Mouse (Mus musculus) hindbrain, embryonic 10.5 days (tissue): Measurements from ENCODE around the gene Glrp1. TPM values are rescaled to one million over a fixed set of nuclear protein-coding genes. Genes with fewer than 3 reads are reported as not detected.
A peak's percentile ranks its signal among the peaks of the same experiment; 100 is the strongest.

Experiments used
- DNase-seq: peaks from one replicate; pipeline ENCODE4 v3.0.0-alpha.2; 2017; ENCODE audit warnings: low spot score
- H3K27ac ChIP-seq: fragments of 300-500 bp; sonication (generic); 2 replicates; pipeline ENCODE4 v1.5.1; 2016; ENCODE audit warnings: mild to moderate bottlenecking, moderate library complexity
- H3K27me3 ChIP-seq: fragments of 300-500 bp; sonication (generic); 2 replicates; pipeline ENCODE4 v1.6.1; 2016; ENCODE audit warnings: mild to moderate bottlenecking; ENCODE audit not compliant: poor library complexity, insufficient read depth, severe bottlenecking
- H3K36me3 ChIP-seq: fragments of 300-500 bp; sonication (generic); 2 replicates; pipeline ENCODE4 v1.6.1; 2016; ENCODE audit warnings: mild to moderate bottlenecking, moderate library complexity
- H3K4me1 ChIP-seq: fragments of 300-500 bp; sonication (generic); replicated peaks from 2 replicates; pipeline ENCODE4 v1.6.1; 2016; ENCODE audit warnings: mild to moderate bottlenecking
- H3K4me3 ChIP-seq: fragments of 300-500 bp; sonication (generic); 2 replicates; pipeline ENCODE4 v1.5.1; 2016; ENCODE audit warnings: mild to moderate bottlenecking, moderate library complexity
- H3K9me3 ChIP-seq: fragments of 300-500 bp; sonication (generic); 2 replicates; pipeline ENCODE4 v1.6.1; 2016; ENCODE audit warnings: mild to moderate bottlenecking, moderate library complexity
- WGBS: fragments of 180-500 bp; shearing (Covaris S2); methylation state at CpG from one replicate; pipeline ENCODE4 v1.1.7; 2016; 5-methylcytosine and 5-hydroxymethylcytosine counted together
- polyA plus RNA-seq: library from polyadenylated mRNA; unstranded; fragments of >200 nt; fragmentation: Nextera tagmentation; extraction: Ambion mirVana; gene quantifications from 2 replicates; pipeline ENCODE4 v1.2.1, GENCODE M21; 2016

Gene Glrp1
- polyA plus RNA-seq, 1 experiment from 2014 or later: not detected

- H3K27ac ChIP-seq: peak overlapping the region; percentile 35; the same call in 1 of the 2 replicates
- no peak overlapping the region for H3K4me3 ChIP-seq
- H3K9me3 ChIP-seq: no peaks in the 10 kb centered on the region
- WGBS: 85% methylated on average over 10 of the region's 10 CpGs
- DNase-seq: no peak
- peaks cover 21% of the 10 kb centered on the region for H3K4me1 ChIP-seq
- no peaks in the 10 kb centered on the region for H3K27me3 ChIP-seq
- H3K36me3 ChIP-seq: no peaks in the 10 kb centered on the region
Observed at GRCm38 (mm10) chr1:88490164-88490563, 19.7 kb downstream of the Glrp1 start.

- Histone ChIP-seq H3K4me1 (peaks cover 21% of the 10 kb centered on the region), H3K27ac (no peak overlapping the region), H3K36me3 (no peaks in the 10 kb centered on the region), H3K4me3 (no peak overlapping the region), H3K27me3 (no peaks in the 10 kb centered on the region), H3K9me3 (no peaks in the 10 kb centered on the region)
- WGBS: 70% methylated on average over 4 of the region's 4 CpGs
- no peak for DNase-seq
Observed at GRCm38 (mm10) chr1:88488957-88489356, 20.9 kb downstream of the Glrp1 start.

GRCm38 (mm10) chr1:88486336-88486735 lies 23.5 kb downstream of the Glrp1 start:
- no peaks in the 10 kb centered on the region for H3K27me3 ChIP-seq
- H3K4me1 ChIP-seq: peaks cover 22% of the 10 kb centered on the region
- no peak overlapping the region for H3K4me3 ChIP-seq
- 78% methylated on average over 4 of the region's 4 CpGs for WGBS
- no peaks in the 10 kb centered on the region for H3K9me3 ChIP-seq
- no peaks in the 10 kb centered on the region for H3K36me3 ChIP-seq
- no peak overlapping the region for H3K27ac ChIP-seq
- no peak for DNase-seq

GRCm38 (mm10) chr1:88484059-88484458 lies 25.8 kb downstream of the Glrp1 start:
- no peak for DNase-seq
- WGBS: 89% methylated on average over 4 of the region's 4 CpGs
- no peaks in the 10 kb centered on the region for H3K9me3 ChIP-seq
- no peaks in the 10 kb centered on the region for H3K27me3 ChIP-seq
- H3K36me3 ChIP-seq: no peaks in the 10 kb centered on the region
- H3K4me3 ChIP-seq: no peak overlapping the region
- no peak overlapping the region for H3K27ac ChIP-seq
- H3K4me1 ChIP-seq: peaks cover 34% of the 10 kb centered on the region

GRCm38 (mm10) chr1:88482142-88483099 lies 27.4 kb downstream of the Glrp1 start:
- 83% methylated on average over 17 of the region's 17 CpGs for WGBS
- Histone ChIP-seq H3K36me3 (no peaks in the 10 kb centered on the region), H3K27ac (peak overlapping the region; percentile 41), H3K9me3 (no peaks in the 10 kb centered on the region), H3K4me1 (peaks cover 40% of the 10 kb centered on the region), H3K27me3 (no peaks in the 10 kb centered on the region), H3K4me3 (no peak overlapping the region)
- no peak for DNase-seq

- Histone ChIP-seq H3K4me1 (peaks cover 44% of the 10 kb centered on the region), H3K36me3 (no peaks in the 10 kb centered on the region), H3K9me3 (no peaks in the 10 kb centered on the region), H3K4me3 (no peak overlapping the region), H3K27ac (0 out of 2 replicates have a peak overlapping the region, but pooled peaks have one; percentile 16), H3K27me3 (no peaks in the 10 kb centered on the region)
- no peak for DNase-seq
- 84% methylated on average over 8 of the region's 8 CpGs for WGBS
Observed at GRCm38 (mm10) chr1:88480594-88480993, 29.3 kb downstream of the Glrp1 start.

- H3K4me1 ChIP-seq: peaks cover 58% of the 10 kb centered on the region
- no peak overlapping the region for H3K4me3 ChIP-seq
- 22% methylated on average over 2 of the region's 2 CpGs for WGBS
- peak; percentile 30 for DNase-seq
- no peaks in the 10 kb centered on the region for H3K27me3 ChIP-seq
- no peaks in the 10 kb centered on the region for H3K36me3 ChIP-seq
- no peaks in the 10 kb centered on the region for H3K9me3 ChIP-seq
- no peak overlapping the region; the same call in 1 of the 2 replicates for H3K27ac ChIP-seq
Observed at GRCm38 (mm10) chr1:88478205-88478604, 31.7 kb downstream of the Glrp1 start.

- 93% methylated on average over 20 of the region's 20 CpGs for WGBS
- Histone ChIP-seq H3K27me3 (no peaks in the 10 kb centered on the region), H3K4me3 (no peak overlapping the region), H3K36me3 (no peaks in the 10 kb centered on the region), H3K9me3 (no peaks in the 10 kb centered on the region), H3K4me1 (peaks cover 57% of the 10 kb centered on the region), H3K27ac (no peak overlapping the region)
- DNase-seq: no peak
Observed at GRCm38 (mm10) chr1:88476554-88477085, 33.2 kb downstream of the Glrp1 start.

- Histone ChIP-seq H3K9me3 (no peaks in the 10 kb centered on the region), H3K36me3 (no peaks in the 10 kb centered on the region), H3K4me3 (no peak overlapping the region), H3K27ac (peak overlapping the region; percentile 40), H3K4me1 (peaks cover 53% of the 10 kb centered on the region), H3K27me3 (no peaks in the 10 kb centered on the region)
- no peak for DNase-seq
- WGBS: 39% methylated on average over 8 of the region's 8 CpGs
Observed at GRCm38 (mm10) chr1:88475502-88475953, 34.3 kb downstream of the Glrp1 start.

- Histone ChIP-seq H3K27ac (peak overlapping the region; percentile 40; the same call in 1 of the 2 replicates), H3K4me3 (no peak overlapping the region), H3K27me3 (no peaks in the 10 kb centered on the region), H3K4me1 (peaks cover 47% of the 10 kb centered on the region), H3K9me3 (no peaks in the 10 kb centered on the region), H3K36me3 (no peaks in the 10 kb centered on the region)
- DNase-seq: no peak
- 55% methylated on average over 7 of the region's 7 CpGs for WGBS
Observed at GRCm38 (mm10) chr1:88474598-88474997, 35.3 kb downstream of the Glrp1 start.

- WGBS: 71% methylated on average over 2 of the region's 2 CpGs
- peaks cover 41% of the 10 kb centered on the region for H3K4me1 ChIP-seq
- DNase-seq: no peak
Observed at GRCm38 (mm10) chr1:88473899-88474298, 36.0 kb downstream of the Glrp1 start.

GRCm38 (mm10) chr1:88472258-88472657 lies 37.6 kb downstream of the Glrp1 start:
- Histone ChIP-seq H3K9me3 (no peaks in the 10 kb centered on the region), H3K4me1 (peaks cover 30% of the 10 kb centered on the region), H3K27me3 (no peaks in the 10 kb centered on the region), H3K36me3 (no peaks in the 10 kb centered on the region), H3K4me3 (no peak overlapping the region), H3K27ac (peak overlapping the region; percentile 50; the same call in 1 of the 2 replicates)
- no peak for DNase-seq
- WGBS: 23% methylated on average over 6 of the region's 6 CpGs

More at GRCm38 (mm10) chr1:88473899-88474298, 36.0 kb downstream of the Glrp1 start:
- Histone ChIP-seq H3K36me3 (no peaks in the 10 kb centered on the region), H3K27me3 (no peaks in the 10 kb centered on the region), H3K9me3 (no peaks in the 10 kb centered on the region), H3K27ac (no peak overlapping the region), H3K4me3 (no peak overlapping the region)

GRCm38 (mm10) chr1:88469746-88470145 lies 40.1 kb downstream of the Glrp1 start:
- no peaks in the 10 kb centered on the region for H3K36me3 ChIP-seq
- H3K27ac ChIP-seq: no peak overlapping the region
- 89% methylated on average over 4 of the region's 4 CpGs for WGBS
- no peaks in the 10 kb centered on the region for H3K27me3 ChIP-seq
- no peaks in the 10 kb centered on the region for H3K9me3 ChIP-seq
- DNase-seq: no peak
- no peak overlapping the region for H3K4me3 ChIP-seq
- H3K4me1 ChIP-seq: peaks cover 18% of the 10 kb centered on the region
